Mouse (Mus musculus) embryonic facial prominence, embryonic 12.5 days (tissue): ENCODE results near the gene Nkx2-3. TPM values are rescaled to one million over a fixed set of nuclear protein-coding genes. Genes with fewer than 3 reads are reported as not detected.

Experiments used
- ATAC-seq: fragments of 200-750 bp; cut with Nextera tagmentation; 2 replicates; pipeline ENCODE4 v1.8.0; 2017; ENCODE audit not compliant: insufficient number of reproducible peaks, insufficient read depth, low FRiP score, low TSS enrichment
- H3K27ac ChIP-seq: fragments of 300-500 bp; sonication (generic); 2 replicates; pipeline ENCODE4 v1.5.1; 2016; ENCODE audit warnings: mild to moderate bottlenecking
- H3K27me3 ChIP-seq: fragments of 300-500 bp; sonication (generic); 2 replicates; pipeline ENCODE4 v1.6.1; 2016; ENCODE audit warnings: mild to moderate bottlenecking, moderate library complexity
- H3K36me3 ChIP-seq: fragments of 300-500 bp; sonication (generic); 2 replicates; pipeline ENCODE4 v1.6.1; 2016; ENCODE audit warnings: mild to moderate bottlenecking
- H3K4me1 ChIP-seq: fragments of 300-500 bp; sonication (generic); 2 replicates; pipeline ENCODE4 v1.6.1; 2016
- H3K4me2 ChIP-seq: fragments of 300-500 bp; sonication (generic); replicated peaks from 2 replicates; pipeline ENCODE4 v1.6.1; 2016; ENCODE audit warnings: mild to moderate bottlenecking, moderate library complexity
- H3K4me3 ChIP-seq: fragments of 300-500 bp; sonication (generic); 2 replicates; pipeline ENCODE4 v1.5.1; 2016; ENCODE audit warnings: mild to moderate bottlenecking
- H3K9ac ChIP-seq: fragments of 300-500 bp; sonication (generic); 2 replicates; pipeline ENCODE4 v1.6.1; 2016; ENCODE audit warnings: mild to moderate bottlenecking, moderate library complexity
- H3K9me3 ChIP-seq: fragments of 300-500 bp; sonication (generic); 2 replicates; pipeline ENCODE4 v1.6.1; 2016; ENCODE audit warnings: mild to moderate bottlenecking, moderate library complexity
- WGBS: fragments of 180-500 bp; shearing (Covaris S2); methylation state at CpG from one replicate; pipeline ENCODE4 v1.1.7; 2016; 5-methylcytosine and 5-hydroxymethylcytosine counted together
- polyA plus RNA-seq: library from polyadenylated mRNA; unstranded; fragments of >200 nt; fragmentation: Nextera tagmentation; extraction: Ambion mirVana; gene quantifications from 2 replicates; pipeline ENCODE4 v1.2.1, GENCODE M21; 2016

The Nkx2-3 gene
- polyA plus RNA-seq = 3.6 and 3.9 TPM in 2 replicates

GRCm38 (mm10) chr19:43612051-43612450 lies at the start of gene Nkx2-3:
Nkx2-3 (plus strand) TSS chr19:43612325.
- Histone ChIP-seq H3K9me3 (no peaks in the 10 kb centered on the region), H3K27ac (no peak within 1 kb of the TSS), H3K27me3 (peaks cover 85% of the 10 kb centered on the region), H3K9ac (peak within 1 kb of the TSS; percentile 33; the same call in 1 of the 2 replicates), H3K4me3 (peak within 1 kb of the TSS; percentile 25), H3K4me1 (peaks cover 16% of the 10 kb centered on the region; the same call in 1 of the 2 replicates), H3K36me3 (no peaks in the 10 kb centered on the region), H3K4me2 (peak within 1 kb of the TSS; percentile 24)
- WGBS = under 1% methylated on average over 24 of the region's 24 CpGs
- ATAC-seq = peak; percentile 38; the same call in 1 of the 2 replicates

DNA sequence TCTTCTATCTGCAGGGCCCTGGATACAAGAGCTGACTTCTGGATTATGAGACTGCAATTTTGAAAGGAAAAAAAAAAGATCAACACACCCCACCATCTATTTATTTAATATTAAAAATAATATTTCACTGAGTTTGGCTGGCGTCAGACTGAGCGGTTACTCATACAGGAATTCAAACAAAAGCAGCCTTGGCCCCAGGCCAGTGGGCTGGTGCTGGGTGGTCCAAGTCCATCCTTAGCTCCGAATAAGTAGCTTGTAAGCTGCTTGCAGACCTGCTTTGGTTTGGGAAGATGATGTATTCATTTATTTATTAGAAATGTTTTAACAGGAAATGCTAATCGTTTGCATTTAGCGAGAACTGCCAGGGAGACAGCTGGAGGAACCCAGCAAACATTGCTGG lies 49.0 kb upstream of the Nkx2-3 start:
- H3K9me3 ChIP-seq = no peaks in the 10 kb centered on the region
- no peak overlapping the region for H3K27ac ChIP-seq
- WGBS = 76% methylated on average over 5 of the region's 5 CpGs
- H3K4me1 ChIP-seq = no peaks in the 10 kb centered on the region
- no peaks in the 10 kb centered on the region for H3K36me3 ChIP-seq
- ATAC-seq = no peak
- H3K9ac ChIP-seq = no peak overlapping the region
- no peak overlapping the region for H3K4me3 ChIP-seq
- peaks cover 9% of the 10 kb centered on the region for H3K27me3 ChIP-seq
- no peak overlapping the region for H3K4me2 ChIP-seq

GRCm38 (mm10) chr19:43568298-43568697 lies 43.8 kb upstream of the Nkx2-3 start:
- no peaks in the 10 kb centered on the region for H3K36me3 ChIP-seq
- no peaks in the 10 kb centered on the region for H3K4me1 ChIP-seq
- H3K9ac ChIP-seq = no peak overlapping the region
- H3K9me3 ChIP-seq = no peaks in the 10 kb centered on the region
- no peak for ATAC-seq
- peaks cover 41% of the 10 kb centered on the region for H3K27me3 ChIP-seq
- no peak overlapping the region for H3K4me3 ChIP-seq
- no peak overlapping the region for H3K27ac ChIP-seq
- 41% methylated on average over 9 of the region's 9 CpGs for WGBS
- H3K4me2 ChIP-seq = no peak overlapping the region

DNA sequence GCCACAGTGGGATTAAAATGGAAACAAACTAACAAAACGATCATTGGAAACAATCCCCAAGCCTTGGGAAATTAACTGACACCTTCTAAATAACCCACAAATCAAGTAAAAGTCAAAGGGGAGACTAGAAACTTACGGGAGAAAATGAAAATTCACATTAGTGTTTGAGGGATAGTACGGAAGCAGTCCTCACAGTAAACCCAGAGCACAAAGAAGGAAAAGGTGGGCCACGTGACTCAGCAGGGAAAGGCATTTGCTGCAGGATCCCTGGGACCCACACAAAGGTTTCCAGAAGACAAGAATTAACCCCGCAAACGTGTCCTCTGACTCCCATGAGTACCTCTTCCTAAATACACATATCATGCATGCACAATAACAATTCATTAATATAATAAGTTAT lies 43.0 kb upstream of the Nkx2-3 start:
- Histone ChIP-seq H3K9me3 (no peaks in the 10 kb centered on the region), H3K4me2 (no peak overlapping the region), H3K4me1 (no peaks in the 10 kb centered on the region), H3K9ac (no peak overlapping the region), H3K4me3 (no peak overlapping the region), H3K36me3 (no peaks in the 10 kb centered on the region), H3K27me3 (peaks cover 49% of the 10 kb centered on the region), H3K27ac (no peak overlapping the region)
- 41% methylated on average over 6 of the region's 6 CpGs for WGBS
- no peak for ATAC-seq

DNA sequence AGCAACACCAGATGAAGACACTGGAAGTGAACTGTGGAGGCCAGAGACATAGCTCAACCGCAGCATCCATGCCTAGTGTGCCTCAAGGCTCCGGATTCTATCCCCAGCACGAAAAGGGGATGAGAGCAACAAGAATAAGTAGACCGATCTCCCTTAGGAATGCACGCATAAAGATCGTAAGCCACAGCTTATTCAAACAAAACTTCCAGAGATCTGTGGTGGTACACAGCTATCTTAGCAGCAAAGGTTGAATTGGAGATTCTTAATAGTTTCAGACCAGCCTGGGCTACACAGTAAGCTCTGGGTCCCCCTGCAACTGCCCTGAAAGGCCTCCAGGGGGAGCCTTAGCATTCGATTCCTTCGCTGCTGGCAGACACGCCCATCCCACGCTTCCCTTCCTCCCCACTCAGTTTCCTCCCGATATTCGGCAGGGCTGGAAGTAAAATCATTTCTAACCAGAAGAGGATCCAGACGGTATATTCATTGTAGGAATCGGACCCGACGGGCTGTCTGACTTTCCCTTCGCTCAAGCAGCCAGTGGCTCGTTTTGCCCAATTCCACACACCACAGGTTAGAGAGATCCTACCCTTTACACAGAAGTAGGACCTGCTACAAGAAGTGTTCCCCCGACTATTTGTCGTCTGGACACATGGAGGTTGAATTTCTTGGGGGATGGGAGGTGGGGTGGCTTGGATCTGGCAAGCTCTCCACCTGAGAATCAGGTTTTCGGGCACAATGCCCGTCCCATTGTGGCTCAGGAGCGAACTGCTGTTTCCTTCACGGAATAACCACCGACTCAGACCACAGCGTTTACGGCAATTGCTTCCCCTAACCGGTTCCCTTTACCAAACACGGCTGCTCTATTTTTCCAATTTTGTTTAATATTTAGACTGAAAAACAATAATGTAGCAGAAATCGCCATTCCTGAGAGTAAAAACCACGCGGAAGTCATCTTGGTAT lies 41.0 kb upstream of the Nkx2-3 start:
- peak overlapping the region; percentile 39 for H3K4me3 ChIP-seq
- peaks cover 54% of the 10 kb centered on the region for H3K27me3 ChIP-seq
- H3K9me3 ChIP-seq = no peaks in the 10 kb centered on the region
- H3K9ac ChIP-seq = peak overlapping the region; percentile 29; the same call in 1 of the 2 replicates
- H3K27ac ChIP-seq = no peak overlapping the region
- 14% methylated on average over 32 of the region's 32 CpGs for WGBS
- no peaks in the 10 kb centered on the region for H3K4me1 ChIP-seq
- H3K4me2 ChIP-seq = peak overlapping the region; percentile 78
- H3K36me3 ChIP-seq = no peaks in the 10 kb centered on the region
- ATAC-seq = no peak

DNA sequence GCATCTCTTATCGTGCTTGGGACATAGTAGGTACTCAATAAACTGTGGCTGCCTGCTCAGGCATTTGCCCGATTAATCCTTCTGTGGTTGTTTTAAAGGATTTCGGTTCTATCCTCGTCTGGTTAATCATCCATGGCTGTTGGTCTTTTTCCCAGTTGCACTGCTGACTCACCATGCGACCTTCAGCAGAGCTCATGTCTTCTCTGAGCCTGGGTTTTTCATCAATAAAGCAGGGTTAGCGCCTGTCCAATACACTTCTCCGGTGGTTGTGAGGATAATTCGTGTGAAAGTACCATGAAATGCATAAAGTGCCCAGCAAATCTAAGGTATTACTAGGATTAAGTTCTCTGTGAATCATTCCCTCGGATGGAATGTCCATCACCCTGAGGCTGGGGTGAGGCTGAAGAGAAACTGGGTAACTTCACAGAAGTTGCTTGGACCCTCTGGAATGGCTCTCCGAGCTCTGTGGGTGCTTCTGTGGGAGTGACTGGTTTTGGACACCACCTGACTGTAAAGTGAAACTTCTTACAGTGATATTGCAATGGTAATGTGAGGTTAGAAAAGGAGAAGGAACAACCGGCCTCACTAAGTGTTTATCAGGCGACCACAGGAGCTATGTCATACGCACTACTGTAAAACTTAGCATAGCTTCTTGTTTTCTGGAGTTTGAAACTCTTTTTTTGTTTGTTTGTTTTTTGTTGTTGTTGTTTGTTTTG lies 32.9 kb upstream of the Nkx2-3 start:
- Histone ChIP-seq H3K27me3 (peaks cover 56% of the 10 kb centered on the region), H3K9me3 (no peaks in the 10 kb centered on the region), H3K36me3 (no peaks in the 10 kb centered on the region), H3K4me2 (no peak overlapping the region), H3K27ac (no peak overlapping the region), H3K4me1 (no peaks in the 10 kb centered on the region), H3K4me3 (no peak overlapping the region), H3K9ac (no peak overlapping the region)
- 83% methylated on average over 13 of the region's 13 CpGs for WGBS
- ATAC-seq = no peak

DNA sequence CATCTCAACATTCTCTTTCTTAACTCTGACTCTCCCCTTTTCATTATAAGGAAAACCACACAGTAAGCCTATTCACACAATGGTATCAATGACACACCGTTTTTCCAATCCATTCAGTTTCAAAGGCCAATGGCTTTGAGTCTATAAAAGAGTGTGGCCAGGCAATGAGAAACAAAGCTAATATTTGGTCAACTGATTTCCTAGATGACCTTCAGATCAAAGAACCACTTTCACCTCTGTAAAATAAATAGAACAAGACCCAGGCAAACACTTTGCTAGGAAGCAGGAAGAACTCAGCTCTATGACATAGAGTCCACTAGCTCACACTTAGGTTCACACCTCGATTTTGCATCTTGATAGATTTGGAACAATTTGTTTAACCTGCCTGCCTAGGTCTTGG lies 30.9 kb upstream of the Nkx2-3 start:
- no peak overlapping the region for H3K4me3 ChIP-seq
- H3K27me3 ChIP-seq = peaks cover 71% of the 10 kb centered on the region
- 74% methylated on average over 2 of the region's 2 CpGs for WGBS
- H3K9ac ChIP-seq = no peak overlapping the region
- ATAC-seq = no peak
- H3K4me1 ChIP-seq = 0 out of 2 replicates have a peak, but pooled peaks cover 3% of the 10 kb centered on the region
- no peak overlapping the region for H3K27ac ChIP-seq
- H3K4me2 ChIP-seq = no peak overlapping the region
- H3K36me3 ChIP-seq = no peaks in the 10 kb centered on the region
- no peaks in the 10 kb centered on the region for H3K9me3 ChIP-seq

DNA sequence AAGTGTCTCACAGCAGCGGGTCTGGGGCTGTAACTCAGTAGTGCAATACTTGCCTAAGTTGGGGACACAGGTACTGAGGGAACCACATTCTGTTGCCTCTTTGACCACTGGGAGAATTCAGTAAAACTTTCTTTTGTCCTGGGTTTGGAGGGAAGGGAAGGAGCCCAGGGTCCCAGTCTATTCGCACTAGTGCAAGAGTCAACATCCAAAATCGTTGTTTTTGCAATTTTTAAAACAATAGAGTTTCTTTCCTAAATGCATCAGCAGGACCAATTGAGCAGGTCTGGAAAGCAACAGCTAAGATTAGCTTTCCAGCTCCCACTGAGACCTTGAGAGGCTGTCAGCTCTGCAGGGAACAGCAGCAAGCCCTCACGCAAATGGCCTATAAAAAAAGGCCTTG lies 28.9 kb upstream of the Nkx2-3 start:
- 6% methylated on average over 4 of the region's 4 CpGs for WGBS
- Histone ChIP-seq H3K4me1 (0 out of 2 replicates have a peak, but pooled peaks cover 3% of the 10 kb centered on the region), H3K4me3 (no peak overlapping the region), H3K36me3 (no peaks in the 10 kb centered on the region), H3K4me2 (no peak overlapping the region), H3K9me3 (no peaks in the 10 kb centered on the region), H3K9ac (no peak overlapping the region), H3K27ac (no peak overlapping the region), H3K27me3 (peaks cover 88% of the 10 kb centered on the region)
- ATAC-seq = no peak

DNA sequence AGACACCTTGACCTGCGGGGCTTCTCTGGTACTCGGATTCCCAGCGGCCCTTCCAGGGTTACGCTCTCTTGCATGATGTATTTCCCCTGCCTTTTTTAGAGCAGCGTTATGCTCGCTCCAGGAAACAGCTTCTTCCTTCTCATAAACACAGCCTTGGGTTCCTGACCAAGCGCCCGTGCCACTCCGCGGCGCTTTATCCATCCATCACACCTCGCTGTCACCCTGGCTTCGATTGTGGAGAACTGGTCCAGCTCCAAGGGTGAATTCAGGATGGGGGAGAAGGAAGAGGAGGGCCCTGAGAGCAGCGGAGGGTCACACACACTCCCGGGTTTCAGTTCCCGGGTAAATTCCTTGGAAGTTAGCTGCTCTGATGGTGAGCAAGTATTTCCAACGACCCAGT lies 28.5 kb upstream of the Nkx2-3 start:
- H3K4me3 ChIP-seq = no peak overlapping the region
- no peak for ATAC-seq
- H3K27ac ChIP-seq = no peak overlapping the region
- H3K4me1 ChIP-seq = 0 out of 2 replicates have a peak, but pooled peaks cover 3% of the 10 kb centered on the region
- H3K9ac ChIP-seq = no peak overlapping the region
- H3K27me3 ChIP-seq = peaks cover 90% of the 10 kb centered on the region
- 4% methylated on average over 17 of the region's 17 CpGs for WGBS
- no peaks in the 10 kb centered on the region for H3K36me3 ChIP-seq
- no peak overlapping the region for H3K4me2 ChIP-seq
- no peaks in the 10 kb centered on the region for H3K9me3 ChIP-seq

- peak overlapping the region; percentile 36 for H3K4me2 ChIP-seq
- no peak overlapping the region for H3K27ac ChIP-seq
- H3K9me3 ChIP-seq = no peaks in the 10 kb centered on the region
- no peaks in the 10 kb centered on the region for H3K36me3 ChIP-seq
- ATAC-seq = no peak
- peaks cover 93% of the 10 kb centered on the region for H3K27me3 ChIP-seq
- H3K9ac ChIP-seq = no peak overlapping the region
- H3K4me1 ChIP-seq = 0 out of 2 replicates have a peak, but pooled peaks cover 3% of the 10 kb centered on the region
- WGBS = 2% methylated on average over 13 of the region's 13 CpGs
- H3K4me3 ChIP-seq = 0 out of 2 replicates have a peak overlapping the region, but pooled peaks have one; percentile 15
Observed at GRCm38 (mm10) chr19:43584788-43585187, 27.3 kb upstream of the Nkx2-3 start.

- H3K27me3 ChIP-seq = peaks cover 90% of the 10 kb centered on the region
- no peak for ATAC-seq
- no peaks in the 10 kb centered on the region for H3K36me3 ChIP-seq
- 66% methylated on average over 4 of the region's 4 CpGs for WGBS
- H3K9me3 ChIP-seq = no peaks in the 10 kb centered on the region
- H3K4me2 ChIP-seq = no peak overlapping the region
- no peak overlapping the region for H3K27ac ChIP-seq
- H3K4me3 ChIP-seq = no peak overlapping the region
- H3K9ac ChIP-seq = no peak overlapping the region
- H3K4me1 ChIP-seq = no peaks in the 10 kb centered on the region
Observed at GRCm38 (mm10) chr19:43592026-43592425, 20.1 kb upstream of the Nkx2-3 start.
